Mouse (Mus musculus): Measurements from ENCODE around the gene Lsr. TPM values are rescaled to one million over a fixed set of nuclear protein-coding genes. Genes with fewer than 3 reads are reported as not detected.

Gene Lsr
- 5.2 and 72.6 TPM in 2 replicates for polyA plus RNA-seq (2012; rRNA removed; ENCODE audit: low replicate concordance)

GRCm38 (mm10) chr7:30973251-30973500 is at the start of gene Lsr:
Gene Lsr, minus strand, starts transcription at chr7:30973464.

GRCm38 (mm10) chr7:30973501-30974289 is 431 bp upstream of the Lsr start, which contains the start of gene Fam187b:
Gene Fam187b, plus strand, starts transcription at chr7:30973790.

GRCm38 (mm10) chr7:30956756-30957366 is 16.4 kb downstream of the Lsr start, which contains the start of gene Usf2:
Gene Usf2, minus strand, starts transcription at chr7:30956803.

GRCm38 (mm10) chr7:30943909-30944635 is 29.2 kb downstream of the Lsr start, which contains the start of gene Hamp:
Gene Hamp, minus strand, starts transcription at chr7:30944032.

GRCm38 (mm10) chr7:30924581-30924980 is 48.7 kb downstream of the Lsr start, which contains the start of gene Hamp2:
Gene Hamp2, minus strand, starts transcription at chr7:30924681.

GRCm38 (mm10) chr7:30914732-30915131 is 58.5 kb downstream of the Lsr start, which contains the start of gene Mag:
Gene Mag, minus strand, starts transcription at chr7:30914873.

Other genes starting within 250 kb of the Lsr start
- gene Tmem147, start 243.9 kb downstream of the Lsr start, polyA plus RNA-seq (2012; rRNA removed; ENCODE audit: low replicate concordance) = 254 and 273 TPM in 2 replicates
- gene Gapdhs, start 229.8 kb downstream of the Lsr start, polyA plus RNA-seq (2012; rRNA removed; ENCODE audit: low replicate concordance) = not detected in 2 replicates
- gene Sbsn, start 222.0 kb downstream of the Lsr start, polyA plus RNA-seq (2012; rRNA removed; ENCODE audit: low replicate concordance) = 10.8 and 36.4 TPM in 2 replicates
- gene Dmkn, start 209.7 kb downstream of the Lsr start, polyA plus RNA-seq (2012; rRNA removed; ENCODE audit: low replicate concordance) = 8.6 and 10.7 TPM in 2 replicates
- 0.51 and 2.0 TPM in 2 replicates for gene Krtdap, start 185.6 kb downstream of the Lsr start, polyA plus RNA-seq (2012; rRNA removed; ENCODE audit: low replicate concordance)
- 27.4 and 105 TPM in 2 replicates for gene Ffar2, start 149.7 kb downstream of the Lsr start, polyA plus RNA-seq (2012; rRNA removed; ENCODE audit: low replicate concordance)
- not detected in 2 replicates for gene Ffar3, start 117.3 kb downstream of the Lsr start, polyA plus RNA-seq (2012; rRNA removed; ENCODE audit: low replicate concordance)
- 0.03 and 0.05 TPM in 2 replicates for gene Ffar1, start 111.9 kb downstream of the Lsr start, polyA plus RNA-seq (2012; rRNA removed; ENCODE audit: low replicate concordance)
- 1.3 and 4.4 TPM in 2 replicates for gene Cd22, start 93.1 kb downstream of the Lsr start, polyA plus RNA-seq (2012; rRNA removed; ENCODE audit: low replicate concordance)
- 0.72 and 1.3 TPM in 2 replicates for gene Mag, start 58.6 kb downstream of the Lsr start, polyA plus RNA-seq (2012; rRNA removed; ENCODE audit: low replicate concordance)
- 0.77 and 1.3 TPM in 2 replicates for gene Hamp2, start 48.8 kb downstream of the Lsr start, polyA plus RNA-seq (2012; rRNA removed; ENCODE audit: low replicate concordance)
- gene Hamp, start 29.4 kb downstream of the Lsr start, polyA plus RNA-seq (2012; rRNA removed; ENCODE audit: low replicate concordance) = 0.64 and 3.8 TPM in 2 replicates
- gene Usf2, start 16.7 kb downstream of the Lsr start, polyA plus RNA-seq (2012; rRNA removed; ENCODE audit: low replicate concordance) = 99.1 and 134 TPM in 2 replicates
- gene Fam187b, start 326 bp upstream of the Lsr start, polyA plus RNA-seq (2012; rRNA removed; ENCODE audit: low replicate concordance) = 0.40 and 1.7 TPM in 2 replicates
- gene Fxyd5, start 69.0 kb upstream of the Lsr start, polyA plus RNA-seq (2012; rRNA removed; ENCODE audit: low replicate concordance) = 111 and 190 TPM in 2 replicates
- 5.3 and 9.8 TPM in 2 replicates for gene Fxyd7, start 78.0 kb upstream of the Lsr start, polyA plus RNA-seq (2012; rRNA removed; ENCODE audit: low replicate concordance)
- 596 and 782 TPM in 2 replicates for gene Fxyd1, start 83.7 kb upstream of the Lsr start, polyA plus RNA-seq (2012; rRNA removed; ENCODE audit: low replicate concordance)
- 10.8 and 12.4 TPM in 2 replicates for gene Lgi4, start 85.9 kb upstream of the Lsr start, polyA plus RNA-seq (2012; rRNA removed; ENCODE audit: low replicate concordance)
- 1.0 and 82.9 TPM in 2 replicates for gene Fxyd3, start 103.2 kb upstream of the Lsr start, polyA plus RNA-seq (2012; rRNA removed; ENCODE audit: low replicate concordance)
- 3.1 and 15.4 TPM in 2 replicates for gene Hpn, start 141.8 kb upstream of the Lsr start, polyA plus RNA-seq (2012; rRNA removed; ENCODE audit: low replicate concordance)
- 58.1 and 69.7 TPM in 2 replicates for gene Scn1b, start 153.5 kb upstream of the Lsr start, polyA plus RNA-seq (2012; rRNA removed; ENCODE audit: low replicate concordance)
- 113 and 153 TPM in 2 replicates for gene Gramd1a, start 182.4 kb upstream of the Lsr start, polyA plus RNA-seq (2012; rRNA removed; ENCODE audit: low replicate concordance)

Data from subcutaneous adipose tissue, adult 2 months (tissue).